Mouse (Mus musculus) bone marrow, adult 2 months (tissue): ENCODE data around the gene Gm45713.

Experiments
- CTCF ChIP-seq: fragments of 200-500 bp; IDR thresholded peaks from 2 replicates; pipeline ENCODE4 v1.5.1; 2011; ENCODE audit warnings: low read length, control low read depth; ENCODE audit not compliant: control insufficient read depth, insufficient read depth
- POLR2A ChIP-seq: fragments of 200-500 bp; IDR thresholded peaks from 2 replicates; pipeline ENCODE4 v1.6.1; 2011; ENCODE audit warnings: low read depth, mild to moderate bottlenecking, control low read depth, low read length, borderline replicate concordance; ENCODE audit not compliant: control insufficient read depth

- no peak for TF ChIP-seq CTCF
- no peak for TF ChIP-seq POLR2A
These were observed 9.0 kb downstream of the Gm45713 start for GRCm38 (mm10) chr7:45126844-45127699.
